Mouse (Mus musculus) cerebellum, postnatal 10 days (tissue): ENCODE results near the gene Cd302.

Source experiments
- DNase-seq, 2 experiments: peaks; one replicate each; pipeline ENCODE4 v3.0.0; 2021; ENCODE audit warnings: mixed read lengths in 2 of 2

The Cd302 gene

GRCm38 (mm10) chr2:60252782-60253181 is 31.5 kb downstream of the Cd302 start:
- no peak for DNase-seq

DNA sequence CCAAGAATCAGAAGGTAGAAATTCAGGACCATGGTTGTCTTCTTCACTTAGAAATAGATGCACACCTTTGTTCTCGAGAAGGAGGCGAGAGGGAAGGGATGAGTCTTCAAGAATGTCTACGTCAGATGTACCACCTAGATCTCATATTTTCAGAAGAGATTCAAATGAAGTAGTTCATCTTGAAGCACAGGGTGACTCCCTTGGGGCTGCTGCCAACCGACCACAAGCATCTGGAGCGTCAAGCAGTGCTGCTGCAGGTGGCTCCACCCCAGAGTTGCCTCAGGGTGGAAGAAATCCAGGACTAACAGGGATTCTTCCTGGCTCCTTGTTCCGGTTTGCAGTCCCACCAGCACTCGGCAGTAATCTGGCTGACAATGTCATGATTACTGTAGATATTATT is 49.8 kb downstream of the Cd302 start:
- DNase-seq: peak in 1 of 2 experiments; percentile 18

- DNase-seq: no peak
Measured at GRCm38 (mm10) chr2:60233147-60233546, 51.1 kb downstream of the Cd302 start.

GRCm38 (mm10) chr2:60230361-60230760 is 53.9 kb downstream of the Cd302 start:
- DNase-seq: no peak

DNA sequence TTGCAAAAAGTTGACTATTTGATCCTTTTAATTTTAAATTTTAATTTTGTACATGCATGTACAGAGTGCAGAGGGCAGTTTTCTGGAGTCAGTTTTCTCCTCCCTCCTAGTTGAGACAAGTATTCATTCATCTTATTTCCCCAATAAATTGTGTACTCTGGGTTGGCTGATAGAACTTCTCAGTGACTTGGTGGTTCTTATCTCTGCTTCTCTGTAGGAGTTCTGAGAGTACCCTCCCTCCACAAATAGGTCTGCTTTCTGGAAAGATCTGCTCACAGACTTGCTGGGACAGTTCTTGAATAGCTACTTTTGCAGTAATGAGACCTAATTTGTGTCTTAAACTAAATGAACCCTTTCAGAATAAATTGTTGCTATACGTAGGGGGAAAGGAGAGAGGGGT is 55.8 kb downstream of the Cd302 start:
- DNase-seq: no peak

- DNase-seq: no peak
Measured at GRCm38 (mm10) chr2:60223489-60223888, 60.8 kb downstream of the Cd302 start.

- DNase-seq: no peak
Measured at GRCm38 (mm10) chr2:60221954-60222353, 62.3 kb downstream of the Cd302 start.

DNA sequence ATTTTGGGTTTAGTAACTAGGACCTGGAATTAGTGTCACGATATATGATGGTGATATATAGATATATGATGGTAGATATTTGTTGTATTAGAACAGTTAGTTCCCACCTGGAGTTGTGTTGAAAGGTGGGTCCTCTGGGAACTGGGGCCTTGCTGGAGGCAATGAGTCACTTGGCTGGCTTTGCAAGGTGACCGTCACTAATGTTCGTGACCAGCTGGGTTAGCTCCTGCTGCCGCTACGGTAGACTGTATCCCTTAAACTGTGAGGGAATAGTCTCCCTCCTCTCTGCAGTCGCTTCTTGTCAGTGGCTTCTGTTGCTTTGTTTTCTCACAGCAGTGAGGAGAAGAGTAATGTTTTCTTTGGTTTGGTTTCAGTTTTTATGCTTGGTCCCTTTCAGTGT is 63.1 kb downstream of the Cd302 start:
- DNase-seq: peak; percentile 25 to 33

DNA sequence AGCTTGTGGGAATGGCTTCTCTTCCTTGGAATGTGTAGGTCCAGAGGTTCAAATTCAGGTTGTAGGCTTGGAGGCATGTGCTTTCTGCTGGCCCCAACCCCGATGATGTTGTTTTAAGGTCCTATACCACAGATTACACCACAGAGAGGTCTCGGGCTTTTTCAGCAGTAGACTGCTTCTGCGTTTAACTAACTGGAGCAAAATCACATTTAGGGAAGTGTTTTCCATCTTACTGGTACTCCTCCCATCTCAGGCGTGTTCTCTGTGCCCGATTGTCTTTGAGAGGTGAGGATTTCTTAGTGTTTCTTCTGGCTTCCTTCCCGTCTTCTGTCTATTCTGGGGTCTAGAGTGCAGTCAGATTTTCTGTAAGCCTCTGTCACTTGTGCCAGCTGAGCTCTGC is 66.7 kb downstream of the Cd302 start:
- no peak for DNase-seq

GRCm38 (mm10) chr2:60216547-60217153 is 67.6 kb downstream of the Cd302 start:
- no peak for DNase-seq

GRCm38 (mm10) chr2:60214683-60215082 is 69.6 kb downstream of the Cd302 start:
- no peak for DNase-seq

DNA sequence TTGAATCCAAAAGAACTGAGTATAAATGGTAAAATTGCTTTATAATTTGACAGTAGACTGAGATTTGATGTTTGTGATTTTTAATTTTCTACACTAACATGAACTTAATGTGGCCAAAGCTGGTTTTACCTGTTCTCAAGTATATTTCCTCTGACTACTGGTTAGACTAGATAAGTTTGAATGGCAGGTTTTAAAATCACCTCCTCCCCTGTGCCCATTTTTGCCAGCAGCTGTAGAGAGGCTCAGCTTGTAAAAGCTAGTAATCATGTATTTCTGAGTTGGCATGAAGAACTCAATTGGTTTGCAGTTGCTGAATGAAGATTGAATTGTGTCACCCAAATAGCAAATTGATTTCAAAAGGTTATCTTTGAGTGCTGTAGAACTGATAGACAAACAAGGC is 71.8 kb downstream of the Cd302 start:
- no peak for DNase-seq

DNA sequence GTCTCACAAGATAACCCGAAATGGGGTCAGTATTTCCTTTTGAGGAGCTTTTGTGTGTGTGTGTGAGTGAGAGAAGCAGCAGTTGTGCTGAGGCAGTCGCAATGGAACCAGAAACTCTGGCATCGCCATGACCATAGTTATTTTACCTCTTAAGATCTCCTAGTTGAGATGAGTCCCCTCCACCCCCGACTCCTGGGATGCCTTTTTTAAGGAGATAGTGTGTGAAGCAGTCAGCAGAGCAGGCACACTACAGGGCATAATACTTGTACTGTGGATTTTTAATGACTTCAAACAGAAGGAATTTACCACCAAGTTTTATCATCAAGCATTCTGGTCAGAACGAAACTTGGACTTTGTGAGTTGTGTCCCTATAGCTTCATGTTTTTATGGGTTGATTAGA is 73.5 kb downstream of the Cd302 start:
- peak in 1 of 2 experiments; percentile 17 for DNase-seq

GRCm38 (mm10) chr2:60209703-60210651 is 74.3 kb downstream of the Cd302 start, which contains the start of the genes Baz2b and March7:
TSS of gene Baz2b (minus strand) at chr2:60209839.
TSS of gene March7 (plus strand) at chr2:60209887.
- DNase-seq: peak; percentile 96

DNA sequence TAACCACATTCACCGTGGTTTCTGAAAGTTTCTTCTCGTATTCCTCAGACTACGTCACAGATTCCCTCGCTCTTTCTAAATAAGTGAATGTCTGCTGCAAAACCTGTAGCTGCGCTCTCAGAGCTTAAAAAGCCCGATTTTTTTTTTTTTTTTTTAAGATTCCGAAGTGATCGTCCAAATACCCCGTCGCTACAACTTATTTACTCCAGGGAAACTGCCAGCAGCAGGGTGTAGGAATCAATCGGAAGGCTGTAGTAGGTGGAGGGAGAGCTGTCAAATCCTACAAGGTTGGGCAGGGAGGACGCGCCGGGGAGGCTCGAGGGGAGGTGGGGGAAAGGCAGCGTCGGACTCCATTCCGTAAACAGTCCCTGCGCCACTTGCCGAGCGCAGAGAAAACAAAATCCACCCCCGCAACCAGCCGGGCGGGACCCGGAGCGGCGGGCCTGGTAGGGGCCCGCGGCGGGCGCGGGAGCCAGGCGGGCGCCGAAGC is 75.1 kb downstream of the Cd302 start:
- DNase-seq: peak; percentile 76 to 77

GRCm38 (mm10) chr2:60205795-60206194 is 78.5 kb downstream of the Cd302 start:
- no peak for DNase-seq

- no peak for DNase-seq
Measured at GRCm38 (mm10) chr2:60204162-60204561, 80.1 kb downstream of the Cd302 start.

- DNase-seq: no peak
Measured at GRCm38 (mm10) chr2:60203733-60204132, 80.6 kb downstream of the Cd302 start.

- DNase-seq: no peak
Measured at GRCm38 (mm10) chr2:60202900-60203530, 81.3 kb downstream of the Cd302 start.
